Mouse (Mus musculus): ENCODE measurements around the gene Panx2.

Panx2 gene

DNA sequence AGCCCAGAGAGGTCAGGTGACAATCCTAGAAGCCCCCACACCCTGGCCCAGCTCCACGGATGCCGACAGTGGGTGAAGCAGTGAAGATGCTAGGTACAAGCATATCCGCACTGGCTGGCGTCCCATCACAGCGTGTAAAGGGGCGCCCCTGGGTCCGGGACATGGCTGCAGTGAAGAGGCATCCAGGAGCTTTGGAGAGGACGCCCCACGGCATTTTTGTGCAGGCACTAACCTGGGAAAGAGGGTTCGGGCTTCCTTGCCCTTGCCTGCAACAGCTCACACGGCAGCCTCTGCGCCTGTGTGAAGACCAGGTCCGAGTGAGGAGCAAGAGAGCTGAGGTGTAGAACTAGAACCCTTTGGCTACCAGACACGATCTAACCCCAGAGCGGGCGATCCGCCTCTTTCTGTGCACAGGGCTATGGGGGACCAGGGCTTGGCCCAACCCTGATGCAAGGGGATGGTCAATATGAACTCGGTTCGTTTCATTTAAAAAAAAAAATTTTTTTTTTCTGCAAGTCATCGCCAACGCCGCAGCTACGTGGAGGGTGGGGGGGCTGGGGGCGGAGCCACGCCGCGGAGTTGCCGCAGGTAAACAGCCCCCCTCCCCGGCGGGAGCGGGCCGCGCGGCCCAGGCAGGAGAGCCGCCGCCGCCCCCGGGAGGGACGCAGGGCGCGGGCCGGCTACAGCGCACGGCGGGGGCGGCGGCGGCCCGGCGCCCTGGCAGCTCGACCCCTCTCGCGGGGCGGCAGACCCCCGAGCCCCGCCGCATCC, at the start of gene Panx2:
Gene Panx2, plus strand, starts transcription at position 574 of the 771 bp plus-strand sequence.
- no peak for DNase-seq (ENCODE audit: low spot score in 2 of 2)

DNA sequence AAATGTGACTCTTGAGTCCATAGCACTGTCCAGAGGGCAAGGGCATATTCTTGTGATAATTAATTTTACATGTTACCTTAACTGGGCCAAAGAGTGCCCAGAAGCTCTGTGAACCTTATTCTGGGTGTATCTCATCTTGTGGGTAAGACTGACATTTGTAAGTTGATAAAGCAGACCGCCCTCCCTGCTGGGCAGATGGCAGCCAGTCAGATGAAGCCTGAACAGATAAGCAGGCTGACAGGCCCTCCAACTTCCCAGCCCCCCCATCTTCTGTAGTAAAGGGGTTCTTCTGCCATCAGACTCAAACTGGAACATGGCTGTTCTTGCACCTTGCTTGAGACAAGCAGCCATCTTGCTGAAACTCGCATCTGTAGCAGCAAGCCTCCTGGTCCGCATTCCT, 42.8 kb upstream of the Panx2 start:
- DNase-seq (ENCODE audit: low spot score in 2 of 2) = no peak

DNA sequence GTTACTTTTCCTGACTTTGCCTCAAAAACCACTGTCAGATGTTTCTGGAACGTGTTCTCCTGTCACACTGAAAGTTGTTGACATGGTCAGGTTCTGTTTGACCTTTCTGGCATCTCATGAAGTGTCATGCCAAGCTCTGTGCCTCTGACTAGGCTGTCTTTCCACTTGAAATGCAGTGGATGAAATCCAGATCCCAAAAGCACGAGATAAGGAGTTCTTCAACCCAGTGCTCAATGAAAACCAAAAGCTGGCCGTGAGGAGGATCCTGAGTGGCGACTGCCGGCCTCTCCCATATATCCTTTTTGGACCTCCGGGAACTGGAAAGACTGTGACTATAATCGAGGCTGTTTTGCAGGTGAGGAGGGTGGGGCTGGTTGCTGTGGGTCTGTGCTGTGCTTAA, 39.4 kb upstream of the Panx2 start:
- no peak for DNase-seq (ENCODE audit: low spot score in 2 of 2)

DNA sequence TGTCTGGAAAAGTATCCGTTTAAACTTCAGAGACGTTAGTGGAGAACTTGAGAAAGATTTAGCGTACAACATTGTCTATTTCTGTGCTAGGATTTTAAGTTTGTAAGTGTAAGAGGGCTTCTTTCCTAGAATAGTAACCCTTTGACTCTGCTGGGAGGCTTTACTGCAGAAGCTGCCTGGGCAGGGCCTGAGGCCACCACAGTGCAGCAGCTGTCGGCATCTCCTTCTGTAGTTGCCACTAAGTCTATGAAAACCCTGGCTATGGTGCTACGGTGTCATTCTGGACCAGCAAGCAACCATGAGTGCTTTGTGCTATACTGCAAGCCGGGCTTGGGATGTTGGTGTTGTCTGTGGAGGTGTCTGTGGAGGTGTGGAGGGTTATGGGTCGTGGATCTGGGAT, 39.0 kb upstream of the Panx2 start:
- no peak for DNase-seq (ENCODE audit: low spot score in 2 of 2)

DNA sequence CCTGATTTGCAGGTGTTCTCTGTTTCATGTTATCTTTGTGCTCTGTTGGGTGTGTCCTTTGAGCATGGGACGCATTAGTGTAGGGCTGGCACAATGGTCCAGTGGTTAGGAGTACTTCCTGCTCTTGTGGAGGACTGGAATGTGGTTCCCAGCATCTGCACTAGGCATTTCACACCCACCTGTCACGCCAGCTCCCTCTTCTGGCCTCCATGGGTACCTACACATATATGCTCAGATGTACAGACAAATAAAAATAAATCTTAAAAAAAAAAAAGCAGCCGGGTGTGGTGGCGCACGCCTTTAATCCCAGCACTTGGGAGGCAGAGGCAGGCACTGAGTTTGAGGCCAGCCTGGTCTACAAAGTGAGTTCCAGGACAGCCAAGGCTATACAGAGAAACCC, 15.2 kb upstream of the Panx2 start:
- DNase-seq (ENCODE audit: low spot score in 2 of 2) = no peak

DNA sequence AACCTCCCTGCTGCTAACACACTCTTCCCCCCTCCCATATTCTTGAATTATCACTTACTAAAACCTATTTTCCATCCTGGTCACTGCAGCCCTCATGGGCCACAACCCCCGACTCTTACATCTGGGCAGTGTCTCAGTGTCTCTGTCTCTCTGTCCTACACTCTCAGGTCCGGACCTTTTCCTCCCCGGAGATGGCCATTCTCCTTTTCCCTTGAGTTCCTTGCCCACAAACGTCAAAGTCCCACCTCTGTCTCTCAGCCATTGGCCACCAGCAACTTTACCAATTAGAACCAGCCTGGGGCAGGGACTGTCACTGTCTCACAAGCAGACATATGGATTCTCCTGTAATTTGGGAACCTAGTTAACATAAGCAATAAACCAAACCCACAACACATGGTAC, 13.2 kb upstream of the Panx2 start:
- no peak for DNase-seq (ENCODE audit: low spot score in 2 of 2)

DNA sequence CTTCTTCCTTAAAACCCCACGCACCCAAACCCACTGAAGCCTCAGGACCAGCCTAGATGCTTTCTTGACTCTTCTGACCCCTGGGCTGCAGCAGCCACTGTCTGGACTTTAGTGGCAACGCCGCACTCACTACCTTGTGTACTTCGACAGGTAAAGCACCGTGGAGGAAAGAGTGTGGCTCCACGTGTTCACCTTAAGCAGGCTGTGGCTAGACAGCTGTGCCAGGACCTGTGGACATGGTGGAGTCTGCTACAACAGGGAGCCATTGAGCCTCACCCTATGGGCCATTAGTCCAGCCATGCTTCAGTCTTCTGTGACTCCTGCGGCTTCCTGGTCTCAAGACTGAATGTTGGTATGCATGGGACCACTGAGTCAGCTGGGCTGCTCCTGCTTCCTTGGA, 4.9 kb upstream of the Panx2 start:
- DNase-seq (ENCODE audit: low spot score in 2 of 2) = peak in 1 of 2 experiments; percentile 1

DNA sequence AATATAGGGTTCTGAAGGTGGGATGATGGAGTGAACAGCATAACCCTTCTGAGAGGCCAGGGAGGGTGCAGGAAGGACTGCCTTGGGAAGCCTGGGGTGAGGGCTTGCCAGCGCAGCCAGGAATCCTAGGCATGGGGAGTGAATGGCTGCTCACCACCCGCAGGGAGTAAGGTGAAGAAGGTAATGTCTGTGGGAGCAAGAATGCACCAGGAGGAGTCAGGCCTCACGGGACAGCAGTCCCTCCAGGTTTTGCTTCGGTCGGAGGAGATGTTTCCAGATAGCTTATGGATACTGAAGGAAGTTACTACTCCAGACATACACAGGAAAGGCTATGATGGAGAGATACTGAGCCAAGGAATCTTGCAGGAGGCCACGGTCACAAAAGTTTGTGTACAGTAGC, 798 bp upstream of the Panx2 start:
- DNase-seq (ENCODE audit: low spot score in 2 of 2) = no peak

DNA sequence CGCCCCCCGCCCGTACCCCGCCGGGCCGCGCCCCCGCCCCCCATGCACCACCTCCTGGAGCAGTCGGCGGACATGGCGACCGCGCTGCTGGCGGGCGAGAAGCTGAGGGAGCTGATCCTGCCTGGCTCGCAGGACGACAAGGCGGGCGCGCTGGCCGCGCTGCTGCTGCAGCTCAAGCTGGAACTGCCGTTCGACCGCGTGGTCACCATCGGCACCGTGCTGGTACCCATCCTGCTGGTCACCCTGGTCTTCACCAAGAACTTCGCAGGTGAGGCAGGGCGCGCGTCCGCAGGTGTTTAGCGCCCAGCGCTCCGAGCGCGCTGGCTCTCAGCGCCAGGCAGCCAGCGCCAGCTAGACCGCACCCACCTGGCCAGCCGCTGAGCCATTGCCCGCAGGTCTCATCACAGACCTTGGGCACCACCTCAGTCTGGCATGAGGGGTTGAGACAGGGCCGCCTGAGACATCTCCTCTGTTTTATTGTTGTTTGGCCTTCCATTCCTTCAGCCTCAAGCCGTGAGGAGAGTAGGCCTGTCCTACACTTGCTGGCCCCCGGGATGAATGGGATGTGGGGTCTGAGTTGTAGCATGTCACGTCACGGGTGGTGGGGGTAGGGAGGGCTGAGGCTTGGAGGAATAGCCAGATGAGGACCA, 623 bp downstream of the Panx2 start:
- no peak for DNase-seq (ENCODE audit: low spot score in 2 of 2)

DNA sequence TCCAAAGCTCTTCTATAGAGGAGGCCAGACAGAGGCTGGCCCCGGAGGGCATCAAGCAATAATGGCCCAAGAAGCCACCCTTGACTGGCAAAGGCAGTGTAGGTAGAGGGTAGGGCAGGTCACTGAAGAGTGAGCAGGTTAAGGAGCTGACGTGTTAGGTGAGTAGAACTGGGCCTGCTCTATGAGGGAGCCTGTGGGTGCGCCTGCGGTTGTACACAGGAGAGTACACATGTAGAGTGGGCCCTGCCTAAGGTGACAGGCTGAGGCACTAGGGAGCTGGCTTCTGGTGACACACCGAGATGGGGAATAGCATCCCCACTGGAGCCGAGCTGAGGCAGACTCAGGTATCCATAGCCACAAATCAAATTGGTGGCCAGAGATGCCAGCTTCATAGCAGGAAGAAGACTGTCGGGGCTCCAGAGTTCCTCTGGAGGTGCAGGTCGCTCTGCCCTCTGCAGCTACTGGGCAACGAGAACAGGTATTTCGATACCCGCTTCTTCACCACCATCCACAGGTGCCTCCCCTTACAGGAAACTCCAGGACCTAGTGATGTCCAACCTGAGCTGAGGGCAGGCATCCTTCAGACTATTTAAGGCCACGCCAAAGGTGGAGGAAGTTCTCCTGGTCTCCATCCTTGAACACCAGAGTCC, 1.4 kb downstream of the Panx2 start:
- DNase-seq (ENCODE audit: low spot score in 2 of 2) = no peak

DNA sequence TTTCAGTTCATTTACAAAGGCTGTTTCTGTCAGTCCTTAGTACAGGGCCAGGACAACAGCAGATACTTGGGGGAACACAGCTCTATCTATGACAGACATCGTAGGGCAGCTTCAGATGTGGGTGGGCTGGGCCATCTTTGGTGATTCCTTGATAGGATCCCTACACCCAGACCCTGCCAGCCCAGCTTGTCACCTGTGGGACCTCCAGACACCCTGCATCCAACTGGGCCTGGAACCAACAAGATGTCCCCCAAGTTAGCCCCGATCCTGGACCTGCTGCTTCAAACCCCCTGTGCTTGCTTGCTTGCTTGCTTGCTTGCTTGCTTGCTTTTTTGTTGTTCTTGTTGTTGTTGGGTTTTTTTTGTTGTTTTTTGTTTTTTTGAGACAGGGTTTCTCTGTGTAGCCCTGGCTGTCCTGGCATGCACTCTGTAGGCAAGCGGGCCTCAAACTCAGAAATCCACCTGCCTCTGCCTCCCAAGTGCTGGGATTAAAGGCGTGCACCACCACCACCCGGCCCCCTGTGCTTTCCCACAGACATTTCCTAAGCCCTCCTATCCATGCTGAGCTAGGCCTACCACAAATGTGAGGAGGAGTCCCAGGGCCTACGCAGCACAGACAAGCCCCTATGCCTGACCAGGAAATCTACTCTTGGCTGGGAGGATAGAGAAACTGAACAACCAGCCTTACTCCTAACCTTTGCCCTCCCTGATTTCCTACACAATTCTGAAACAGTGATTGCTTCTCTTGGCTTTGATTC, 2.4 kb downstream of the Panx2 start:
- DNase-seq (ENCODE audit: low spot score in 2 of 2) = no peak

DNA sequence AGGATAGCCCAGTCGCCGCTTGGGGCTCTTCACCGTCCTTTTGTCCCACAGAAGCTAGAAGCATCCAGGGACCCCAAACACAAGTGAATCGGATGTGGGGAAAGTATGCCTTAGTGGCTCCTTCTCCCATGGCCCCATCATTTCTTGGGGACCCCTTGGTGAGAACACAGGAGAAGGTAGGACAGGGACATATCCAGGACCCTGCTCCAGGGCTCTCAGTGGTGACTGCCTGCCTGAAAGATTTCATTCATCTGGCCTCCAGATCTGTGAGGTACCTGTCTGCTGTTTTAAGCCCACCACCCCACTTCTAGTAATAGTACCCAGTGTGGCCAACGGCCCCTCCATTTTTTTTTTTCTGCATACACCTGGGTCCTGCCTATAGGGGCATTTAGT, 3.0 kb downstream of the Panx2 start:
- DNase-seq (ENCODE audit: low spot score in 2 of 2) = no peak

DNA sequence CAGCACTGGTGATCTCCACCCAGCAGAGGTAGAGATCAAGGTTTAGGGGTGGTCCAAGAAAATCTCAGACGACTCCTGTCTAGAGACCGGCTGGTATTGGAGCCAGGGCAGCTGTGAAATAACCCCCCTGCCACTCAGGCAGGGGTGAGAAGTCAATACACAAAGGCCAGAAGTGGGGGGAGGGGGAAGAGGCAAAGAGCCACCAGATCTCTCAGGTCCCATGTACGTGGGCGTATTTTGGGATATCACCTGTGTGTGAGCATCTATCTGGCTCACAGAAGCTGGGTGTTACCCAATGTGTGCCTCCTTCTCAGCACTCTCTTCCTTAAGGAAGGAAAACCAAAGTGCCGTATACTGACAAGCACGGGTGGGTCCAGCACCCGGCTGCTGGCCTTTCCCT, 3.5 kb downstream of the Panx2 start:
- DNase-seq (ENCODE audit: low spot score in 2 of 2) = no peak

DNA sequence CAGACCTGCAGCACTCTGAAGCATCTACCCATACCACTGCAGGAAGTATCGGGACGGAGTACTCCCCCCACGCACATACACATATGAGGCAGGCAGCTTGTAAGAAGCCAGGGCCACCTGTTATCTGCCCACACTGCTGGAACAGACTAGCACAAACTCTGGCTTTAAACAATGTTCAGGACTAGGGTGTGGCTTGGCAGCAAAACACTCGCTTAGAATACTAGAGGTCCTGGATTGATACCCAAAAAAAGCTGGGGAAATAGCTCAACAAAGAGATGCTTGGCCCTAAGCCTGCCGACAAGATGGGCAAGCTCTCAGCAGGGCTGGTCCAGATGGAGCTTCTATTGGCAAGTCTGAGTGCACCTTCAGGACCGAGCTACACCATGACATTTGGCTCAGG, 4.0 kb downstream of the Panx2 start:
- no peak for DNase-seq (ENCODE audit: low spot score in 2 of 2)

DNA sequence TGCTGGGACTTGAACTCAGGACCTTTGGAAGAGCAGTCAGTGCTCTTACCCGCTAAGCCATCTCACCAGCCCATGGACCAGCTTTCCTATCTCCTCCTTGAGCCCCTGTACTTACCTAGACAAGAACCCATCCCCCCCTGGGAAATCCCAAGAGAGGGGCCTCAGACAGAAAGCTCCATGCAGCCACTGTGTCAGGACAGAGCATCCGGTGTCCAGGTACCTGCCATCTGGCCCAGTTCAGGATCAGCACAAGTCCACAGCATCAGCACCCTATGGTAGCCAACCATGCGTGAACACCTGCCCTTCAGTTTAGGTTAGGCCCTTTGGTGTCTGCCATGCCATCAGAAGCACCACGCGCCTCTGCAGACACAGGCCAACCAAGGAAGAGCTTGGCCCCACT, 5.4 kb downstream of the Panx2 start:
- DNase-seq (ENCODE audit: low spot score in 2 of 2) = no peak

DNA sequence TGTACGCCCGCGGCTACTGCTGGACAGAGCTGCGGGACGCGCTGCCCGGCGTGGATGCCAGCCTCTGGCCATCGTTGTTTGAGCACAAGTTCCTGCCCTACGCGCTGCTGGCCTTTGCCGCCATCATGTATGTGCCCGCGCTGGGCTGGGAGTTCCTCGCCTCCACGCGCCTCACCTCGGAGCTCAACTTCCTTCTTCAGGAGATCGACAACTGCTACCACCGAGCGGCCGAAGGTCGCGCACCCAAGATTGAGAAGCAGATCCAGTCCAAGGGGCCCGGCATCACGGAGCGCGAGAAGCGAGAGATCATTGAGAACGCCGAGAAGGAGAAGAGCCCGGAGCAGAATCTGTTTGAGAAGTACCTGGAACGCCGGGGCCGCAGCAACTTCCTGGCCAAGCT, 8.1 kb downstream of the Panx2 start:
- DNase-seq (ENCODE audit: low spot score in 2 of 2) = no peak

DNA sequence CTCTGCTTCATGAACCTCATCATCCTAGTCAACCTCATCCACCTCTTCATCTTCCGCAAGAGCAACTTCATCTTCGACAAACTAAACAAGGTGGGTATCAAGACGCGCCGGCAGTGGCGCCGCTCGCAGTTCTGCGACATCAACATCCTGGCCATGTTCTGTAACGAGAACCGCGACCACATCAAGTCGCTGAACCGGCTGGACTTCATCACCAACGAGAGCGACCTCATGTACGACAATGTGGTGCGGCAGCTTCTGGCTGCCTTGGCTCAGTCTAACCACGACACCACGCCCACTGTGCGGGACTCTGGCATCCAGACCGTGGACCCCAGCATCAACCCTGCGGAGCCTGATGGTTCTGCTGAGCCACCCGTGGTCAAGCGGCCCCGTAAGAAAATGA, 8.7 kb downstream of the Panx2 start:
- DNase-seq (ENCODE audit: low spot score in 2 of 2) = no peak

DNA sequence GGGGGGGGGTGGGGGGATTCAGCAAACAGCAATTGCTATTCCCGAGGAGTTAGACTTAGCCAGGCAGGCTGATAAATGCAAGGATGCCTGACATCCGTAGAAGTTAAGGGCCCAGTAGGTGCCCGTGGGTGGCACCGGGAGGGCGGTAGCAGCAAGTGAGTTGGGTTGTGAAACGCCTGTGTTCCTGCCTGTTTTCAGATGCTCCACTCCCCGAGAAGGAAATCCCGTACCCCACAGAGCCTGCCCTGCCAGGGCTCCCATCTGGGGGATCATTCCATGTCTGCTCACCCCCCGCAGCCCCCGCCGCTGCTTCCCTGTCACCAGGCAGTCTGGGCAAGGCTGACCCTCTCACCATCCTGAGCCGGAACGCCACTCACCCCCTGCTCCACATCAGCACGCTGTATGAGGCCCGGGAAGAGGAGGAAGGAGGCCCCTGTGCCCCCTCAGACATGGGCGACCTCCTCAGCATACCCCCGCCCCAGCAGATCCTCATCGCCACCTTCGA, 9.9 kb downstream of the Panx2 start:
- no peak for DNase-seq (ENCODE audit: low spot score in 2 of 2)

DNA sequence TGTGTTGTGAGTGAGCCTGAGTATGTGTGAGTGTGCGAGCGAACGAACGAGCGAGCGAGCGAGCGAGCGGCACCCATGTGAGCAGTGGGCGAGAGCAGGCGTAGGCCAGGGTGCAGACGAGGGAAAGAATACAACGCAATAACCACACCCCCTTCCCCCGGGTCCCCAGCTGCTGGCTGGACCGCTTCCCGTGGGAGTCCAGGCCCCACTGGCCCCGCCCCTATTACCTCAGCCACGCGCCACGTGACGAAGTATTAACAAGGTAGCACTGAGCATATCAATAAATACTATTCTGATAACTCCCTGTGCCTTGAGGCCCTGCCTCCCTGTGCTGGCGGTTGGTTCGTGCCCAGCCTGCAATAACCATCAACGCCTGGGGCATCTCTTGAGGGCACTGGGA, 11.1 kb downstream of the Panx2 start:
- no peak for DNase-seq (ENCODE audit: low spot score in 2 of 2)

DNA sequence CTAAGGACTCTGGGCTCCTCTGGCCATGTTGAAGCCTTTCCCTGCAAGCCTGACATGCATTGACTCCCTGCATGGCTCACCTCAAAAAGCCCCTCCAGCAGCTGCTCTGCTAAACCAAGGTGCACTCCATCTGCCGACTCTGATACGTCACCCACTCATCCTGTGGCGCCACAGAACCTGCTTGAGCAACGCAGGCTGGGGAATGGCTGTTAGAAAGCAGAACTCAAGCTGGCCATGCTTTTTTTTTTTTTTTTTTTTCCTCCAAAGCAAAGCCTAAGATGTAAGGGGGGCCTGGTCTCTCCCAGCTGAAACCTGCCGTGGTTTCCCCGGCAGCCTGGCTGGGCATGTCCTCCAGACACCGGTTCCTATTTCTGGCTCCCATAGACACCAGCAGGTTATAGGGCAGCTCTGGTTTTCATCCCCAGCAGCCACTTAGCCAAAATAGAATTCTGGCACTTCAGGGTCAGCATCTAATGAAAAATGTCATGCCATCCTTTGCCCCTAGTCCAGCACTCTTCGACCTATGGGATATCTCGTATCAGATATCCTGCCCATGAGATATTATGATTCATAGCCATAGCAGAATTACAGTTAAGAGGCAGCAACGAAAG, 14.6 kb downstream of the Panx2 start:
- no peak for DNase-seq (ENCODE audit: low spot score in 2 of 2)

DNA sequence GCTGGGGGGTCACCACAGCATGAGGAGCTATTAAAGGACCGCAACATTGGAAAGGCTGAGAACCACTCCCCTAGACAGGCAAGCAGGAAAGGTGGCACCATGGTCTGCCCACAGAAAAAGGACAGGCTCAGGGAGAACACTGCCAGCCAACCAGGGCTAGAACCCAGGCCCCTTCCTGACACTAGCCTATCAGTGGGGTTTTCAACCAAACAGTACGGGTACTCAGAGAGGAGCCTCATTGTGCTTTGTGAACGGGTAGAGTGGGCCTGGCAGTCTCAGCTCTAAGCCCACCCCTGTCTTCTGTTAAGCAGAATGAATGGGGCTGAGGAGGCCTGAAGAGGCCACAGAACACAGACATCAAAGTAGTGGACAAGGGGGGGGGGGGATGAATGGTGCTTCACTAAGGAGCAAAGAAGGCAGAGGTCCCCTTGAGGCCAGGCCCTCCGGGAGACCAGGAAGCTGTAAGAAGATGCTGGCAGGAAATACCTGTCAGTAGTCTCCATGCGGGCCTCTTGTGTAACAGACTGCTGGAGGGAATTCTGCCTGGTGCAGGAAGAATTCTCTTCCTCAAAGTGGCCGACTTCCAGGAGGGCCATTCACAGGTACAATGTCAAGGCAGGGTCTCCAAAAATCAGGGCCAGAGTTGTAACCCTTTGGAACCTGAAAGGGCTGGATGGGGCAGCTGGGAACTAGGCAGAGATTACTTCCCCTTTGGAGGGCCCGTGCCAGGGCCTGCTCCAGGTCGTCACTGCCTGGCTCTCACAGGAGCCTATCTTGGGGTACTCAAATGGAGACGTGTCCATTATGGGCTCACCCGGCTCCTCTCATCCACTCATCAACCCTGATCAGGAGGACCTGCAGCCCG, 15.3 kb downstream of the Panx2 start, which contains the start of gene Trabd:
Gene Trabd, plus strand, starts transcription at position 512 of the 865 bp plus-strand sequence.
- no peak for DNase-seq (ENCODE audit: low spot score in 2 of 2)

Measured in thymus, postnatal 10 days (tissue).